Mouse (Mus musculus) effector memory CD4-positive, alpha-beta T cell, adult 5 months (primary cell): ENCODE results near the gene Gjc3. TPM values are rescaled to one million over a fixed set of nuclear protein-coding genes. Genes with fewer than 3 reads are reported as not detected.

Source experiments
- polyA plus RNA-seq: library from polyadenylated mRNA; unstranded; fragments of 100-300 nt; shearing (Covaris generic); gene quantifications from one replicate; pipeline ENCODE4 v1.2.1, GENCODE M21; 2017

Gjc3 gene
- 0.09 TPM for polyA plus RNA-seq

GRCm38 (mm10) chr5:137962945-137963344 is at the start of gene Gjc3:
Gene Gjc3, minus strand, starts transcription at chr5:137963098.

GRCm38 (mm10) chr5:137981300-137981699 is 18.4 kb upstream of the Gjc3 start, which contains the start of gene Azgp1:
Gene Azgp1, plus strand, starts transcription at chr5:137981520.

GRCm38 (mm10) chr5:137921532-137921931 is 41.4 kb downstream of the Gjc3 start, which contains the start of gene Cyp3a13:
Gene Cyp3a13, minus strand, starts transcription at chr5:137921619.

Other genes with a start within 250 kb of the Gjc3 start
- gene Nyap1, start 221.5 kb downstream of the Gjc3 start, polyA plus RNA-seq, result 0.52 TPM
- 156 TPM for gene Tsc22d4, start 217.4 kb downstream of the Gjc3 start, polyA plus RNA-seq
- 51.7 TPM for gene Ppp1r35, start 184.2 kb downstream of the Gjc3 start, polyA plus RNA-seq
- gene Mepce, start 175.4 kb downstream of the Gjc3 start, polyA plus RNA-seq, result 69.2 TPM
- 11.0 TPM for gene Zcwpw1, start 175.3 kb downstream of the Gjc3 start, polyA plus RNA-seq
- 0.32 TPM for gene Pilra, start 126.8 kb downstream of the Gjc3 start, polyA plus RNA-seq
- not detected for gene Pilrb1, start 105.0 kb downstream of the Gjc3 start, polyA plus RNA-seq
- 0.31 TPM for gene Pilrb2, start 91.3 kb downstream of the Gjc3 start, polyA plus RNA-seq
- 0.25 TPM for gene Cyp3a13, start 41.5 kb downstream of the Gjc3 start, polyA plus RNA-seq
- gene Azgp1, start 18.4 kb upstream of the Gjc3 start, polyA plus RNA-seq, result not detected
- 0.34 TPM for gene Smok3a, start 58.2 kb upstream of the Gjc3 start, polyA plus RNA-seq
- gene Smok3b, start 58.3 kb upstream of the Gjc3 start, polyA plus RNA-seq, result not detected
- gene Smok3c, start 90.1 kb upstream of the Gjc3 start, polyA plus RNA-seq, result not detected
- gene Zkscan1, start 122.0 kb upstream of the Gjc3 start, polyA plus RNA-seq, result 14.8 TPM
- gene Zscan21, start 153.8 kb upstream of the Gjc3 start, polyA plus RNA-seq, result 25.6 TPM
- gene Zfp113, start 192.6 kb upstream of the Gjc3 start, polyA plus RNA-seq, result 6.5 TPM
- gene Cops6, start 198.0 kb upstream of the Gjc3 start, polyA plus RNA-seq, result 120 TPM
- 7.1 TPM for gene Ap4m1, start 208.9 kb upstream of the Gjc3 start, polyA plus RNA-seq
- gene Mcm7, start 209.3 kb upstream of the Gjc3 start, polyA plus RNA-seq, result 54.5 TPM
- 30.8 TPM for gene Taf6, start 224.4 kb upstream of the Gjc3 start, polyA plus RNA-seq
- gene Cnpy4, start 224.4 kb upstream of the Gjc3 start, polyA plus RNA-seq, result 13.4 TPM
- not detected for gene Mblac1, start 231.2 kb upstream of the Gjc3 start, polyA plus RNA-seq